Mouse (Mus musculus) macrophage (primary cell): ENCODE results near the gene 2010003K11Rik. TPM values are rescaled to one million over a fixed set of nuclear protein-coding genes. Genes with fewer than 3 reads are reported as not detected.

ENCODE experiments used
- H3K27ac ChIP-seq: fragments of 350-480 bp; formaldehyde crosslinking; 2 replicates; pipeline ENCODE4 v1.9.0; 2021
- H3K36me3 ChIP-seq: fragments of 350-480 bp; formaldehyde crosslinking; 2 replicates; pipeline ENCODE4 v1.9.0; 2021; ENCODE audit errors: inconsistent target
- H3K4me3 ChIP-seq: fragments of 350-480 bp; formaldehyde crosslinking; 2 replicates; pipeline ENCODE4 v1.9.0; 2021; ENCODE audit errors: inconsistent target
- H3K79me2 ChIP-seq: fragments of 350-480 bp; formaldehyde crosslinking; 2 replicates; pipeline ENCODE4 v1.9.0; 2021; ENCODE audit errors: inconsistent target
- WGBS: methylation state at CpG from one replicate; pipeline ENCODE4 v1.1.7; 2026; ENCODE audit warnings: inconsistent platforms; ENCODE audit not compliant: missing documents; 5-methylcytosine and 5-hydroxymethylcytosine counted together
- polyA plus RNA-seq: library from polyadenylated mRNA; stranded (reverse); fragments of 250-400 nt; gene quantifications from 3 replicates; pipeline ENCODE4 v1.2.4, GENCODE M21; 2018; ENCODE audit warnings: inconsistent platforms
- total RNA-seq, 78 experiments: library from RNA; depleted of rRNA; stranded (reverse); fragments of 250-400 nt; gene quantifications; 1 replicate in 9 of 78; 2 replicates in 24 of 78; 3 replicates in 43 of 78; 4 replicates in 2 of 78; pipeline ENCODE4 v1.2.4; 2018; ENCODE audit warnings: inconsistent platforms in 56 of 78

The 2010003K11Rik gene
- not detected for total RNA-seq (2018; cell fraction: chromatin; rRNA removed)
- not detected for total RNA-seq (2018; cell fraction: cytosol; rRNA removed)
- total RNA-seq (2018; cell fraction: nucleus; rRNA removed), result not detected
- polyA plus RNA-seq, result not detected in 3 replicates

DNA sequence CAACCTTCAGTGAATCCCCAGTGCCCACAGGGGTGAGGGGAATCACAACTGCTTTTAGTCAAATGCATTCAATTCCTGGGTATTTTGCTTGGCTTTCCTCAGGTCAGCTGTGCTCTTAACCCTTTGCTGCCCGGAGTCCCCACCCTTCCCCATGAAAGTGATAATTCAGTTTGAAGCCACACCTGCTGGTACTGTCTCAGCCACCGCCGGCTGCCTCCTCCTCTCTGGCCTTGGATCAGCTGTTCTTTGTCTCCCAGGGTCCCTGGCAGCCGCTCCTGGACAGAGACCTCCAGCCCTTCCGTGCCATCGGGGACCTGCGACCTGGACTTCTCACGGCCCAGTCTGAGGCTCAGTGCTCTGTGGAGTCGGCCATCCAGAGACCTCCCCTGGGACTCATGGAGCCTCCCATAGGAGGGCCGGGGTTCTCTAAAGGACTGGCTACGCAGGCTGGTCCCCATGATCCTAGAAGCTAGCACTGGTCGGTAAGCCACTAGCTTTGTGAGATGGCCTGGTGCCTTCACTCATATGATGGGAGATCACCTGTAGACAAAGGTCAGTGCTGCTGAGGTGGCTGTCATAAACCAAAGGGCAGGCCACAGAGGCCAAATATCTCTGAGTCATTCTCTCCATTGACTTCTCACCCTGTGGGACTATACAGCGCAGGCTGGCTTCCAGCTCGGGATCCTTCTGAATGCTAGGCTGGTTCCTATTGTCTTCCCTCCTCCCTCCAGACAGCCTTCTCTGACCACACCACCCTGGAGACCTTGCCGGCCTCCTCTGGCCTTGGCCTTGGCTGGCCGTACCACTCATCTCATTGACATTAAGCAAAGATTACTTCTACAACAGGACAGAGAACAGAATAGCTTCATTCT lies at the start of gene 2010003K11Rik:
Gene 2010003K11Rik, minus strand, starts transcription at position 522 of the 872 bp plus-strand sequence.
- no peaks in the 10 kb centered on the region for H3K79me2 ChIP-seq
- 78% methylated on average over 15 of the region's 16 CpGs for WGBS
- H3K27ac ChIP-seq, result no peak within 1 kb of the TSS
- H3K4me3 ChIP-seq, result no peak within 1 kb of the TSS
- H3K36me3 ChIP-seq, result no peaks in the 10 kb centered on the region

DNA sequence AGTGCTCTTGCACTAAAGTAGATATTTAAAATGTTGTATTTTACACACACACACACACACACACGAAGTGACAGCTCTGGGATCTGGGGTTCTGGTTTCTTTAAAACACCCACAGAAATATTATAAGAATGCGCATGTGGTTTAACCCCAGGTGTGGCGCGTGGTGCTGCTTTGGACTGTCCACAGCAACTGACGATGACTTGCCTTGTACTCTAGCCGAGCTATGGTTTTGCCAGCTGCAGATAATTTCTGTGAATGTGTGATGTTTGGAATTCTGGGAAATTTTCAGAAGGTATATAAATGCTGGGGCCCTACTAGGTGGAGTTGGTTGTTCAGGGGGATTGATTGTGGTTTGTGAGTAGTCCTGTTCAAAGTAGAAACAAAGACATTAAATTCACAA lies 49.4 kb upstream of the 2010003K11Rik start:
- WGBS, result 83% methylated on average over 6 of the region's 6 CpGs
- Histone ChIP-seq H3K27ac (no peak overlapping the region), H3K79me2 (no peaks in the 10 kb centered on the region), H3K4me3 (no peak overlapping the region), H3K36me3 (no peaks in the 10 kb centered on the region)

DNA sequence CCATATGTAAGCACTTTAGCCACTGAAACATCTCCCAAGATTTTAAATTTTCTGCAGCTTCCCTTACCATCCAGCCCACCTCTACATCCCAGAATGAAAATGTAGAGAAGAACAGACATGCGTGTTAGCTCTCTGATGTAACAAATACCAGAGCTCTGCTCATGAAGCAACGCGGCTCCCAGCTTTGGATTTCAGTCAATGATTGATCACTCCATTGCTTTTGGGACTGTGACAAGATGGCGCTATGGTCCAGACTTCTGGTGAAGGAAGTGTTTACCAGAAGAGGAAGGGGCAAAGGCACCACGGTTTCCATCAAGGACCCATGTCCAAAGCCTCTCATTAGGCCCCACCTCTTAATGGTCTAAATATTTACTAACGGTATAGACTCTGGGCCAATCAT lies 47.5 kb upstream of the 2010003K11Rik start:
- WGBS, result 81% methylated on average over 6 of the region's 6 CpGs
- no peak overlapping the region for H3K27ac ChIP-seq
- H3K36me3 ChIP-seq, result no peaks in the 10 kb centered on the region
- no peaks in the 10 kb centered on the region for H3K79me2 ChIP-seq
- H3K4me3 ChIP-seq, result no peak overlapping the region

DNA sequence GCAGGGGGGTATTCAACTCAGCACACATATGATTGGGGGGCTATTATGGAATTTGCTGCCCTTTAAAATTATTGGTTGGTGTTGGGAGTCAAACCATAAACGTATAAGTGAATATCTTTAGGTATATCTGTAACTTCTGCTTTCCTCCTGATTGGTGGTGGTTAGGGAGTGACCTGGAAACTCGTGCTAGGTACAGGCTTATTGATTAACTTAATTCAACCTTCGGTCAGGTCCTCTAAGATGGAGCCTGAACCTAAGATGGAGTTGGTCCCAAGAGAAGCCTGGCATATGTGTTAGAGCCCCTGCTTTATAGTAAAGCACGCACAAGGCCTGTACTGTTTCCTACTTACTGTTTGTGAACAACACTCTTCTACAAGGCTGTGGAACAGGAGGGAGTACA lies 46.7 kb upstream of the 2010003K11Rik start:
- Histone ChIP-seq H3K36me3 (no peaks in the 10 kb centered on the region), H3K27ac (no peak overlapping the region), H3K4me3 (no peak overlapping the region), H3K79me2 (no peaks in the 10 kb centered on the region)
- WGBS, result 81% methylated on average over 4 of the region's 4 CpGs

DNA sequence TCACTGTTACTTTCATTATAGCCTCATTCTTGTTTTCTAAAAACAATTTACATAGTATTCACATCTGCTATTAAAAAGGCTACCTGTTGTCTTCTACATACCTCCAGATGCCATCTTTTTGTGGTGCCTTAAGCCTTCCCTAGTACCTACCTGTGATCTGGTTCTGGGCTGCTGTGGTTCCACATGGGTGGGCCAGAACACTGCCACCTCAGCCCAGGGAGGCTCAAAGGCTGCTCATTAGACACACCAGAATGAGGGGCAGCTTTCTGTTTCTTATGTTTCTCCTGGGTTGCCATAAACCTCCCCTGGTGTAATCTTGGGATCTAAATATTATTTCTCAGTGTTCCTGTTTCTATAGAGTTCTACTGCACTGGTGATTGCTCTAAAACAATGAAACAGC lies 43.7 kb upstream of the 2010003K11Rik start:
- H3K36me3 ChIP-seq, result no peaks in the 10 kb centered on the region
- H3K79me2 ChIP-seq, result no peaks in the 10 kb centered on the region
- H3K4me3 ChIP-seq, result no peak overlapping the region
- no peak overlapping the region for H3K27ac ChIP-seq

DNA sequence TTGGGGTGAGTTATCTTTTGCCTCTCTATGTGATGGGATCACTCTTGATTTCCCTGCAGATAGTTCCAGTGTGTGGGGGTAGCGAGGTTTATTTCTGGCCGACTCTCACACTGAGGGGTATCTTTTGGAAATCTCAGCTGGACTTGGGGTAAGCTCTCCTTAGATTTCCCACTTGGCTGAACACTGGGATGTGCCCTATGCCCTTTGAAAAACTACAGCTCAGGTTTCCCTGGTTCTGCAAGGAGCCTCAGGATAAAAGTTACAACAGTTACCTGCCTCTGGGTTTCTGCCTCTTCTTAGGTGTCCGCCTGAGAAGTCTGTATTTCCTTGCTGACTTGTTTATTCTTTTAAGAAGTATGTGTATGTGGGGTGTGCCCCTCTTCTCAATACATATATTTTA lies 42.6 kb upstream of the 2010003K11Rik start:
- H3K27ac ChIP-seq, result no peak overlapping the region
- no peaks in the 10 kb centered on the region for H3K36me3 ChIP-seq
- no peak overlapping the region for H3K4me3 ChIP-seq
- no peaks in the 10 kb centered on the region for H3K79me2 ChIP-seq
- WGBS, result 98% methylated on average over 3 of the region's 3 CpGs

DNA sequence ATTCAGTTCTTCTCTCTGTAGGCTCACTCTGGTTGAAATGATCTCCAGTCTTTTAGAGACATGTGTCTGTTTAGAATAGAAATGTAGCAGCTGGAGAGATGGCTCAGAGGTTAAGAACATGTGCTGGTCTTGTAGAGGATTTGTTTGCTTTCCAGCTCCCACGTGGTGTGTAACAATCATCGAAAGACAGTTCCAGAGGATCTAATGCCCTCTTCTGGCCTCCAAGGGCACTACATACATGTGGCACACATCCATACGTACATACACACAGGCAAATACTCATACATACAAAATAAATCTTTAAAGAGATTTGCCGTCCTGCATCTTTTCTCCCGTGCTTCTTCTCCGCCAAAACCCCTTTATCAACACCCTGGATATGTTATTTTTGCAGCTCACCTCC lies 41.9 kb upstream of the 2010003K11Rik start:
- WGBS, result 88% methylated on average over 6 of the region's 6 CpGs
- no peaks in the 10 kb centered on the region for H3K79me2 ChIP-seq
- no peaks in the 10 kb centered on the region for H3K36me3 ChIP-seq

DNA sequence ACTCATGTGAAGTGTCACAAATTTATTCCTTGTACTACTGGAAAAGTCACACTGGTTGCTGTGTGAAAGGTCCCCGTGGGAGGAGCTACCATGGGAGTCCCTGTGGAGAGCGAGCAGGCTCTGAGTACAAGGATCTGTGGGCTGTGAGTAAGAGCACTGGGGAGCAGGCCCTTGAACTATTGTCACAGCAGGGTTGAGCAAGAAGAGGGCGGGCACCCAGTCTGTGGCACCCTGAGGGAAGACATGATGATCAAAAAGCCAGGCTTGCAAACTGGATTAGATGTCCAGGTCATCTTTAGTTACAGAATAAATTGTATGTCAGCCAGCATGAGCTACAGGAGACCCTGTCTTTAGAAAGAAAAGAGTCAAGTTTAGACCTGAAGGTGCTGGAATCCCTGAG lies 38.2 kb upstream of the 2010003K11Rik start:
- no peaks in the 10 kb centered on the region for H3K36me3 ChIP-seq
- no peak overlapping the region for H3K27ac ChIP-seq
- H3K79me2 ChIP-seq, result no peaks in the 10 kb centered on the region
- WGBS, result 80% methylated on average over 3 of the region's 3 CpGs
- H3K4me3 ChIP-seq, result no peak overlapping the region

More for the DNA sequence above, 41.9 kb upstream of the 2010003K11Rik start:
- no peak overlapping the region for H3K4me3 ChIP-seq
- H3K27ac ChIP-seq, result no peak overlapping the region

DNA sequence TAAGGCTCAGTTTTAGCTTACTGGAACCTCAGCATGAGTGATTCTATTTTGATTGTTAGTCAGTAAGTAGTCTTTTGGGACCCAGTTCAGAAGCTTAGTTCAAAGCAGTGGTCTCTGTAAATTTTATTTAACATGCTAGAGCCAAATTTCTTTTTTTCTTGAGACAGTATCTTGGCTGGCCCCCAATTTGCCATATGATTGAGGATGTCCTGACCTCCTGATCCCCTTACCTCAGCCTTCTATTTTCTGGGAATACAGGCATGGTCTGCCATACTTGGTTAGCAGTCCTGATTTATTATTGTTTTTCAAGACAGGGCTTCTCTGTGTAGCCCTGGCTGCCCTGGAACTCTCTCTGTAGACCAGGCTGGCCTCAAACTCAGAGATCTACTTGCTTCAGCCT lies 37.5 kb upstream of the 2010003K11Rik start:
- no peak overlapping the region for H3K4me3 ChIP-seq
- no peak overlapping the region for H3K27ac ChIP-seq
- H3K79me2 ChIP-seq, result no peaks in the 10 kb centered on the region
- H3K36me3 ChIP-seq, result no peaks in the 10 kb centered on the region

DNA sequence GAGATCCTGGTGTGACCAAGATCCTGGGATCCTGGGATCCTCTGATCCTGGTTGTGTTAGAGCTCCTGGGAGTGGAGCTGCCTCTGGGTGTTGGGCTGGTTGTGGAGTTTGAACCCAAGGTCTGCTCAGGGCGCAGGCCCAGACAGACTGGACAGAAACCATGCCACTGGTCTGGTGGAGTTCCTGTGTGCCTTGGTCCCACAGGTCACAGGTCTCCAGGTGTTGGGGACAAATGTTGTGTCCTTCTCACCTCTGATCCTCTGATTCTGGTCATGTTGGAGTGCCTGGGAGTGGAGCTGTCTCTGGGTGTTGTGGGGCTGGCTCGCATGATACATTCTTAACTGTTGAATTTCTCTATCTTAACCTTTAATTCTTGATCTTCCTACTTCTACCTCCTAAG lies 36.3 kb upstream of the 2010003K11Rik start:
- Histone ChIP-seq H3K36me3 (no peaks in the 10 kb centered on the region), H3K79me2 (no peaks in the 10 kb centered on the region), H3K4me3 (no peak overlapping the region), H3K27ac (no peak overlapping the region)
- WGBS, result 97% methylated on average over 2 of the region's 2 CpGs

DNA sequence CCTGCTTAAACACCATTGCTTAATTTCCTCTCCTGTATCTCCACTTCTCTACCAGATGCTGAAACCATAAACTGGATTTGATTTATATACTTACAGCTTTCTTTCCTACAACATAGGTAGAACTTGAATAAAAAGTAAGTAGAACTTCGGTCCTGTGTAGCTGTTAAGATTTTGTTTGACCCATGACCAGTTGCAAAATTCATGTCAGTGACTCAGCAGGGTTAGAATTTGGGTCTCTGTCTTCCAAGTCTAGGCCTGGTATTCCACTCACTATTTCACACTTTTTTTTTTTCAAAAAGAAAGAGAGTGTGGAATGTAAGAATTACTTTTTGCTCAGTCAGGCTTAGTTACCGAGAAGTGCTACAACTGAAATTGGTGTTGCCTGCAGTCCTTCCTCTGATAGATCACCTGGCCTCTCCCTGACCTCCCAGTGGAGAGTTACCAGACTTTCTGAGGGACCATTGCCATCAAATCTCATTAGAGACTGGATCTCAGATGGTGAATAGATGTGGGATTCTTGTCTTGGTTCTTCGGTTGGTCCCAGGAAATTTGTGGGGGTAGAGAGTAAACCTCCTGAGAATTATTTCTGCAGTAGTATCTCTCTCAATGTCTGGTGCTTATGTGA lies 23.2 kb upstream of the 2010003K11Rik start:
- Histone ChIP-seq H3K4me3 (no peak overlapping the region), H3K27ac (no peak overlapping the region), H3K79me2 (no peaks in the 10 kb centered on the region), H3K36me3 (no peaks in the 10 kb centered on the region)
- 92% methylated on average over 3 of the region's 3 CpGs for WGBS

DNA sequence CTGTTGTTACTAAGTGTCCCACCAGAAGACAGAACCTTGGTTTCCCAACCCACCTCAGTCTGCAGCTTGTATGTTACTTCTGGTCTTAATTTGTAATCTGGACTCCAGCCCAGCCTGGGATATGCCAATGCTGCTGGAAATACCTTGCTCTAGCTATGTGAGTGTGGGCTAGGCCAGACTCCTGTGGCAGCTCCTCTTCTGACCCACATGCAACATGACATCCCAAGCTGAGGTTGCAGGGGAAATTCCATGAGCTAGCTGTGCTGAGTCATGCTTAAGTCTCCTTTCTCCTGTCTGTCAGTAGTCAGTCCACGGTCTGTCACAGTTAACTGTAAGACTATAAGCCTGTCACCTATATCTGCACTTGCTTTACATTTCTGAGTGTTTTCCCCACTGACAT lies 19.1 kb upstream of the 2010003K11Rik start:
- no peak overlapping the region for H3K4me3 ChIP-seq
- H3K79me2 ChIP-seq, result no peaks in the 10 kb centered on the region
- 50% methylated on average over 1 of the region's 1 CpGs for WGBS
- no peak overlapping the region for H3K27ac ChIP-seq
- H3K36me3 ChIP-seq, result no peaks in the 10 kb centered on the region

DNA sequence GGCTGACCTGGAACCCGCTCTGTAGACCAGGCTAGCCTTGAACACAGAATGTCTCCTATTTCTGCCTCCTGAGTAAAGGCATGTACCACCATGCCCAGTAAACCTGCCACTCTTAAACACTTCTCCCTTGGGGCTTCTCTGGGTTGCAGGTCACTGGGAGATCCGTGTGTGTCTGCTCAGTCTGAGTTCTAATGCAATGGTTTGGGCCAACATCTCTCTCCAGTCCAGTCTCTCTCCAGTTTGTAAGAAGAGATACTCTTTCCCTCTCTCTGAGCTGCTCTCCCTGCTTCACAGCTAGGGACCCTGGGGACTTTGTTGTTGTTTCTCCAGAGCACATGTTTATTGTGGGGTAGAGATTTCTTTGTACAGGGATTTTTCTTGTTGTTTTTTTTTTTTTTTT lies 17.9 kb upstream of the 2010003K11Rik start:
- Histone ChIP-seq H3K4me3 (no peak overlapping the region), H3K79me2 (no peaks in the 10 kb centered on the region), H3K36me3 (no peaks in the 10 kb centered on the region), H3K27ac (no peak overlapping the region)
- 89% methylated on average over 2 of the region's 2 CpGs for WGBS

DNA sequence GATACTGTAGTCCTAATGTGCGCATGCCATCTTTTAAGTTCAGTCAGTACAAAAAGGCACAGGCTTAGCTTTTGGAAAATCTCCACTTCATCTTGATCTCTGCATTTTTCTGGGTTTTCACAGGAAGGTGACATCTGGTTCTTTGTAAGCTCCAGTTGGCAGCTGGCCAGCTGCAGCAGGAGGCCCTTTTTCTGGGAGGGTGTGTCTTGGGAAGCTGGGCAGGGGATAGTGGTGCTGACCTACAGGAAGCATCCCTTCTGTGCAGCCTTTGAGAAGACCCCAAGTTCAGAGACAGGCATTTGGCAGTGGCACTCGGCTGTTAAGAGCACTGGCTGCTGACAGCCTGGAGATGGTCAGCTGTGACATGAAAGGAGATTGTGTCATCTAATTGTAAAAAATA lies 17.4 kb upstream of the 2010003K11Rik start:
- WGBS, result 80% methylated on average over 2 of the region's 2 CpGs

DNA sequence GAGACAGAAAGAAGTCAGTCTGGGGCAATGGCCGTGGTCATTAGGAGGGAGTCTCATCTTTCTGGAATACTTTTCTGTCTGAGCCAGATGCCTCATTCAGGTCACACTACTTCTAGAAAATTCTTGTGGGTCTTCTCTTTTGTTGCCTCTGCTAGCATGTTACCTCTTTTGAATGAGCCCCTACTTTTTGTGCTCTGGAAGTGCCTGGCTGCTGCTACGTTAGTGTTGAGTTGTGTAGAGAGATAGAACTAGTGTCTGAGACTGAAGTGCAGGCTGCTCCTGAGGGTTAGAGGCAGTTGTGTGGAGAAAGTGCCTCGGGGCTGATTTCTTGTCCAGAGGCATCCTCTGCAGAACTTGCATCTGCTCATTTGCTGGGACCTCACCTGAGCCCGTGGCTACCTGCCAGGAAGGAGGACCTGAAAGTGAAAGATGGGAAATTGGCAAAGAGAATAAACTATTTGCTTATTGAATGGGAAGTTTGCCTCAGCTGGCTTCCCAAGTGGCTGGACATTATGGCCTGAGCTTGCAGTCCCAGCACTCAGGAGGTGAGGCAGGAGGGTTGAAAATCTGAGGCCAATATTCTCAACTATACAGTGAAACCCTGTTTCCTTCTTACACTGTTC lies 15.0 kb upstream of the 2010003K11Rik start:
- Histone ChIP-seq H3K36me3 (no peaks in the 10 kb centered on the region), H3K79me2 (no peaks in the 10 kb centered on the region), H3K27ac (no peak overlapping the region), H3K4me3 (no peak overlapping the region)
- WGBS, result 81% methylated on average over 4 of the region's 4 CpGs

More for the DNA sequence above, 17.4 kb upstream of the 2010003K11Rik start:
- no peak overlapping the region for H3K4me3 ChIP-seq
- no peak overlapping the region for H3K27ac ChIP-seq
- no peaks in the 10 kb centered on the region for H3K36me3 ChIP-seq
- H3K79me2 ChIP-seq, result no peaks in the 10 kb centered on the region
